Mouse (Mus musculus) forebrain, embryonic 11.5 days (tissue): Measurements from ENCODE around the gene Rps11. TPM values are rescaled to one million over a fixed set of nuclear protein-coding genes. Genes with fewer than 3 reads are reported as not detected.

Experiments used
- ATAC-seq: fragments of 200-750 bp; cut with Nextera tagmentation; replicated peaks from 2 replicates; pipeline ENCODE4 v1.8.0; 2017; ENCODE audit warnings: moderate TSS enrichment; ENCODE audit not compliant: low FRiP score
- DNase-seq: peaks from one replicate; pipeline ENCODE4 v3.0.0-alpha.2; 2017; ENCODE audit warnings: low spot score
- H3K27ac ChIP-seq: fragments of 300-500 bp; sonication (generic); 2 replicates; pipeline ENCODE4 v1.5.1; 2014; ENCODE audit warnings: low read depth, low read length
- H3K27me3 ChIP-seq: fragments of 300-500 bp; sonication (generic); 2 replicates; pipeline ENCODE4 v1.6.1; 2014; ENCODE audit warnings: mild to moderate bottlenecking, low read length, mixed read lengths; ENCODE audit not compliant: control insufficient read depth, insufficient read depth
- H3K36me3 ChIP-seq: fragments of 300-500 bp; sonication (generic); 2 replicates; pipeline ENCODE4 v1.6.1; 2014; ENCODE audit warnings: mild to moderate bottlenecking, low read length, moderate library complexity, mixed read lengths; ENCODE audit not compliant: control insufficient read depth, insufficient read depth
- H3K4me1 ChIP-seq: fragments of 300-500 bp; sonication (generic); replicated peaks from 2 replicates; pipeline ENCODE4 v1.6.1; 2014; ENCODE audit warnings: low read length, mixed read lengths; ENCODE audit not compliant: control insufficient read depth, insufficient read depth
- H3K4me2 ChIP-seq: fragments of 300-500 bp; sonication (generic); 2 replicates; pipeline ENCODE4 v1.6.1; 2014; ENCODE audit warnings: low read depth, mild to moderate bottlenecking, low read length, moderate library complexity, mixed read lengths; ENCODE audit not compliant: severe bottlenecking
- H3K4me3 ChIP-seq: fragments of 300-500 bp; sonication (generic); 2 replicates; pipeline ENCODE4 v1.5.1; 2014; ENCODE audit warnings: low read depth, low read length
- H3K9ac ChIP-seq: fragments of 300-500 bp; sonication (generic); 2 replicates; pipeline ENCODE4 v1.6.1; 2014; ENCODE audit warnings: low read length
- H3K9me3 ChIP-seq: fragments of 300-500 bp; sonication (generic); 2 replicates; pipeline ENCODE4 v1.6.1; 2016; ENCODE audit warnings: low read length, mixed read lengths; ENCODE audit not compliant: control insufficient read depth
- WGBS: fragments of 180-500 bp; shearing (Covaris S2); extraction: QIAGEN DNeasy Blood & Tissue Kit; methylation state at CpG from one replicate; pipeline ENCODE4 v1.1.7; 2014; 5-methylcytosine and 5-hydroxymethylcytosine counted together
- polyA plus RNA-seq: library from polyadenylated mRNA; unstranded; fragments of >200 nt; fragmentation: Nextera tagmentation; extraction: Ambion mirVana; gene quantifications from 2 replicates; pipeline ENCODE4 v1.2.1, GENCODE M21; 2014

The Rps11 gene
- polyA plus RNA-seq, 1 experiment from 2014 or later, result 1,481 TPM

DNA sequence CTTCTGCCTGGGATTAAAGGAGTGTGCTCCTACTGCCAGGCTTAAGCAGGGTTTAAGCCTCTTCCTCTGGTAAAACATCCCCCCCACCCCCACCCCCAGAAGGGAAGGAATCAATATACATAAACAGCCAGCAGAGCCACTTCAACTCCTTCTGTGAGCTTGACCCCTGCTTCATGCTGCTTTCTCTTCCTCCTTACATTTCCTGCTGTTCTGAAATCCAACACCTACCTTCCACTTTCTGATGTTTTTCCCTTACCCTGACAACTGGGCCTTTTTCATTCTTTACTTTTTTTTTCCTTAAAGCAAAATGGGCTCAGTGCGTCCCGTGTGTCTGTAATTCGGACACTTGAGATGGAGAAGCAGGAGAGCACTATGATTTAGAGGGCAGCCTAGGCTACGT lies 26.1 kb upstream of the Rps11 start:
- no peak for DNase-seq
- no peaks in the 10 kb centered on the region; the same call in 1 of the 2 replicates for H3K36me3 ChIP-seq
- 66% methylated on average over 4 of the region's 4 CpGs for WGBS
- H3K4me1 ChIP-seq, result peaks cover 4% of the 10 kb centered on the region; the same call in 1 of the 2 replicates
- no peak overlapping the region for H3K4me2 ChIP-seq
- H3K9me3 ChIP-seq, result no peaks in the 10 kb centered on the region
- H3K9ac ChIP-seq, result no peak overlapping the region
- no peak overlapping the region for H3K27ac ChIP-seq
- H3K27me3 ChIP-seq, result no peaks in the 10 kb centered on the region
- H3K4me3 ChIP-seq, result no peak overlapping the region
- no peak for ATAC-seq

DNA sequence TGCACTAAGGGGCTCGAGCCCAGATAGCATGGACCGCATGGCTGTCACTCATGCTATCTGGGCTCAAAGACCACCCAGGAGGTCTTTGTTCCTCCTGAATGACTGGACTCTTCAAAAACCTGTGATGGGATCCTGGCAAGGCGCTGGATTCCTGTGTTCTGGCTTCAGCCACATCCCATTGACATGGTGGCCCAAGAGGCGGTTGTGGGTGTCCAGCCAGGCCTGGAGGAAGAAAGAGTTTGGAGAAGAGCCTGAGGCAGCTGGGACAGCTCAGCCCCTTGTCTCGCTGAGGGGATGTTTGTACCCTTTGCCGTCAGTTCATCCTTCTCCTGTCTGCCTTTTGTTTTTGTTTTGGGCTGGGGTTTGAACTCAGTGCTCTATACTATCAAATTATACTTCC lies 25.3 kb upstream of the Rps11 start:
- Histone ChIP-seq H3K4me1 (peaks cover 4% of the 10 kb centered on the region; the same call in 1 of the 2 replicates), H3K4me2 (no peak overlapping the region), H3K36me3 (no peaks in the 10 kb centered on the region; the same call in 1 of the 2 replicates), H3K9ac (no peak overlapping the region; the same call in 1 of the 2 replicates), H3K27me3 (no peaks in the 10 kb centered on the region), H3K9me3 (no peaks in the 10 kb centered on the region), H3K27ac (no peak overlapping the region), H3K4me3 (no peak overlapping the region)
- 31% methylated on average over 6 of the region's 6 CpGs for WGBS
- no peak for DNase-seq
- no peak for ATAC-seq

DNA sequence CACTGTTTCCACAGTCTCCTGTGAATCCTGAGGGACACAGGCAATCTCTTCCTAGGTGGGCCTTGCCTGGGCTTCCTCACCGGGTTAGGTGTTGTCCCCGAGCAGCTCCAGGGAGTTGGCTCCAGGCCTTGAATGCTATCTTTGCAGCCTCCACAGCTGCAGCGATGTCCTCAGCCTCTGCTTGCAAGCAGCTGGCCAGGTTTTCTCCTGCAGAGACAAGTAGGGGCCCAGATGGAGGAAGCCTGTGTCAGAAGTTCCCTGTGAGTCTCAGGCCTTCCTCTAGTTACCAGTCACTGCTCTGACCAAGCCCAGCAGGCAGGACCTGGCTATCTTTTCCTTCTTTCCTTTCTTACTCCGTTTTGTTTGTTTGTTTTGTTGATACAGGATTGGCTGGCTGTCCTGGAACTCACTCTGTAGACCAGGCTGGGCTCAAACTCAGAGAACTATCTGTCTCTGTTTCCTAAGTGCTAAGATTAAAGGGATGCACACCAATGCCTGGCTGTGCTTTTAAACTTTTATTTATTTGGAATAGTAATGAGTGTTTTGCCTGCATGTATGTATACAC lies 24.4 kb upstream of the Rps11 start:
- no peak overlapping the region for H3K9ac ChIP-seq
- DNase-seq (no peak), ATAC-seq (no peak)
- no peak overlapping the region for H3K4me3 ChIP-seq
- no peaks in the 10 kb centered on the region for H3K9me3 ChIP-seq
- peaks cover 3% of the 10 kb centered on the region; the same call in 1 of the 2 replicates for H3K4me1 ChIP-seq
- 74% methylated on average over 4 of the region's 4 CpGs for WGBS
- H3K36me3 ChIP-seq, result no peaks in the 10 kb centered on the region; the same call in 1 of the 2 replicates
- H3K4me2 ChIP-seq, result no peak overlapping the region
- no peaks in the 10 kb centered on the region for H3K27me3 ChIP-seq
- H3K27ac ChIP-seq, result no peak overlapping the region

DNA sequence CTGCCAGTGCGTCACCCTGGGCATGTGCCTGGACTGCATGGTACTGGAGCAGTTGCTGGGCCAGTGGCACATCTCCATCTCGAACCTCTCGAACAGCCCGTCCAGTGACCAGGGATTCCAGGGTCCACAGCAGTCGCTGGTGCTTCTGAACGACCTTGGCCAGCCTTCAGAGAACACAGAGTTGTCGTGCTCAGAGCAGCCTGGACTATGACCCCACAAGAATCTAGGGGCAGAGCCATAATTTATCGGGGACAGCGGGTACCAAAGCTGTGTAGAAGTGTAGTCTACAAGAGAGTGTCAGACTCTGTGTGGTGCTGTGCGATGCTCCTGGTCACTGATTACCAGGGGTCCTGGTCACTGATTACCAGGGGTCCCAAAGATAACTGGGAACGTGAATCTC lies 23.7 kb upstream of the Rps11 start:
- Histone ChIP-seq H3K27ac (no peak overlapping the region), H3K9ac (no peak overlapping the region), H3K36me3 (no peaks in the 10 kb centered on the region; the same call in 1 of the 2 replicates), H3K4me3 (no peak overlapping the region), H3K27me3 (no peaks in the 10 kb centered on the region), H3K9me3 (no peaks in the 10 kb centered on the region), H3K4me2 (no peak overlapping the region), H3K4me1 (no peaks in the 10 kb centered on the region; the same call in 1 of the 2 replicates)
- DNase-seq, result no peak
- no peak for ATAC-seq
- 95% methylated on average over 11 of the region's 11 CpGs for WGBS

GRCm38 (mm10) chr7:45147267-45147666 lies 23.0 kb upstream of the Rps11 start:
- ATAC-seq, result no peak
- no peak overlapping the region for H3K4me2 ChIP-seq
- H3K4me3 ChIP-seq, result no peak overlapping the region
- no peak overlapping the region for H3K9ac ChIP-seq
- DNase-seq, result no peak
- 96% methylated on average over 11 of the region's 11 CpGs for WGBS
- no peaks in the 10 kb centered on the region; the same call in 1 of the 2 replicates for H3K36me3 ChIP-seq
- H3K27ac ChIP-seq, result no peak overlapping the region
- H3K4me1 ChIP-seq, result no peaks in the 10 kb centered on the region; the same call in 1 of the 2 replicates
- no peaks in the 10 kb centered on the region for H3K9me3 ChIP-seq
- H3K27me3 ChIP-seq, result no peaks in the 10 kb centered on the region

- 95% methylated on average over 8 of the region's 8 CpGs for WGBS
- Histone ChIP-seq H3K4me2 (no peak overlapping the region), H3K4me1 (no peaks in the 10 kb centered on the region), H3K9ac (no peak overlapping the region), H3K4me3 (no peak overlapping the region), H3K36me3 (no peaks in the 10 kb centered on the region; the same call in 1 of the 2 replicates), H3K27ac (no peak overlapping the region), H3K9me3 (no peaks in the 10 kb centered on the region), H3K27me3 (no peaks in the 10 kb centered on the region)
- DNase-seq, result no peak
- ATAC-seq, result no peak
Observed at GRCm38 (mm10) chr7:45145460-45145859, 21.2 kb upstream of the Rps11 start.

GRCm38 (mm10) chr7:45144368-45145174 lies 20.3 kb upstream of the Rps11 start:
- no peaks in the 10 kb centered on the region; the same call in 1 of the 2 replicates for H3K36me3 ChIP-seq
- H3K27me3 ChIP-seq, result no peaks in the 10 kb centered on the region
- DNase-seq (no peak), ATAC-seq (no peak)
- no peak overlapping the region for H3K4me3 ChIP-seq
- no peak overlapping the region for H3K27ac ChIP-seq
- H3K9ac ChIP-seq, result no peak overlapping the region
- 87% methylated on average over 13 of the region's 13 CpGs for WGBS
- H3K9me3 ChIP-seq, result no peaks in the 10 kb centered on the region
- no peak overlapping the region for H3K4me2 ChIP-seq
- H3K4me1 ChIP-seq, result no peaks in the 10 kb centered on the region

DNA sequence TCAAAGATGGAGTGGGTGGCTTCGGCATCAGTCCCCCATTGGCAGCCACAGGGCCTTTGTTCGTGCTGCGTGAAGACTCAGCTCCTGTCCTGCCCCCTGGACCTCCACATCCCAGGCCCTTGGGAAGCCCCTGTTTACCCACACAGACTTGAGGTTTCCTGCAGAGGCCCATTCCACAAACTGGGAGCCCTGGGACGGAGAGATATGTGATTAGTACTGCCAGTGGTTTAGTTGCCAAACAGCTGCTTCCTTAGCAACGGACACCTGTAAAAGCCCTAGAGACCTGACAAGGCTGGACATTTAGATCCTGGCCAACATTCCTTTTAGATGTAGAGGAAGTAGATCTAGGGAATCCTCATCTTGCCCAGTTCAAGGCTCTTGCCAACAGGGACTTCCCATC lies 17.7 kb upstream of the Rps11 start:
- 89% methylated on average over 5 of the region's 5 CpGs for whole genome bisulfite sequencing
- H3K4me2 ChIP-seq, result no peak overlapping the region
- H3K9ac ChIP-seq, result no peak overlapping the region; the same call in 1 of the 2 replicates
- no peaks in the 10 kb centered on the region; the same call in 1 of the 2 replicates for H3K36me3 ChIP-seq
- no peak overlapping the region for H3K4me3 ChIP-seq
- H3K4me1 ChIP-seq, result no peaks in the 10 kb centered on the region
- no peak for DNase-seq
- H3K9me3 ChIP-seq, result no peaks in the 10 kb centered on the region
- H3K27me3 ChIP-seq, result 0 out of 2 replicates have a peak, but pooled peaks cover 2% of the 10 kb centered on the region
- no peak for ATAC-seq
- no peak overlapping the region for H3K27ac ChIP-seq
